Mouse (Mus musculus) embryonic facial prominence, embryonic 11.5 days (tissue): ENCODE results near the gene Grin1. TPM values are rescaled to one million over a fixed set of nuclear protein-coding genes. Genes with fewer than 3 reads are reported as not detected.
A peak's percentile ranks its signal among the peaks of the same experiment; 100 is the strongest.

Experiments
- ATAC-seq: fragments of 200-750 bp; cut with Nextera tagmentation; replicated peaks from 2 replicates; pipeline ENCODE4 v1.8.0; 2017; ENCODE audit warnings: low read depth; ENCODE audit not compliant: insufficient number of reproducible peaks, low FRiP score, low TSS enrichment
- DNase-seq: peaks from one replicate; pipeline ENCODE4 v3.0.0-alpha.2; 2015; ENCODE audit warnings: low spot score
- H3K27ac ChIP-seq: fragments of 300-500 bp; sonication (generic); replicated peaks from 2 replicates; pipeline ENCODE4 v1.5.1; 2014; ENCODE audit warnings: mild to moderate bottlenecking, low read depth, low read length, control low read depth
- H3K27me3 ChIP-seq: fragments of 300-500 bp; sonication (generic); 2 replicates; pipeline ENCODE4 v1.6.1; 2014; ENCODE audit warnings: mild to moderate bottlenecking, low read length, moderate library complexity, mixed read lengths; ENCODE audit not compliant: control insufficient read depth, insufficient read depth
- H3K36me3 ChIP-seq: fragments of 300-500 bp; sonication (generic); replicated peaks from 2 replicates; pipeline ENCODE4 v1.6.1; 2014; ENCODE audit warnings: low read depth, mild to moderate bottlenecking, low read length, moderate library complexity, mixed read lengths; ENCODE audit not compliant: control insufficient read depth, insufficient read depth
- H3K4me1 ChIP-seq: fragments of 300-500 bp; sonication (generic); 2 replicates; pipeline ENCODE4 v1.6.1; 2014; ENCODE audit warnings: low read length, mixed read lengths; ENCODE audit not compliant: control insufficient read depth, insufficient read depth
- H3K4me2 ChIP-seq: fragments of 300-500 bp; sonication (generic); 2 replicates; pipeline ENCODE4 v1.6.1; 2014; ENCODE audit warnings: low read depth, mild to moderate bottlenecking, control low read depth, low read length, moderate library complexity
- H3K4me3 ChIP-seq: fragments of 300-500 bp; sonication (generic); 2 replicates; pipeline ENCODE4 v1.5.1; 2014; ENCODE audit warnings: low read depth, low read length, control low read depth
- H3K9ac ChIP-seq: fragments of 300-500 bp; sonication (generic); replicated peaks from 2 replicates; pipeline ENCODE4 v1.6.1; 2014; ENCODE audit warnings: mild to moderate bottlenecking, control low read depth, low read length
- H3K9me3 ChIP-seq: fragments of 300-500 bp; sonication (generic); replicated peaks from 2 replicates; pipeline ENCODE4 v1.6.1; 2016; ENCODE audit warnings: mild to moderate bottlenecking, low read length, inconsistent platforms, mixed read lengths; ENCODE audit not compliant: control insufficient read depth
- WGBS: fragments of 180-500 bp; shearing (Covaris S2); extraction: QIAGEN DNeasy Blood & Tissue Kit; methylation state at CpG from one replicate; pipeline ENCODE4 v1.1.7; 2014; 5-methylcytosine and 5-hydroxymethylcytosine counted together
- polyA plus RNA-seq: library from polyadenylated mRNA; unstranded; fragments of >200 nt; fragmentation: Nextera tagmentation; extraction: Ambion mirVana; gene quantifications from 2 replicates; pipeline ENCODE4 v1.2.1, GENCODE M21; 2014

Gene Grin1
- polyA plus RNA-seq, 1 experiment from 2014 or later = 1.6 TPM

GRCm38 (mm10) chr2:25255284-25255779, 63.7 kb downstream of the Grin1 start, which contains the start of gene Tmem203:
Tmem203 (plus strand) TSS chr2:25255439.
- ATAC-seq (peak; percentile 87), DNase-seq (peak; percentile 96)
- Histone ChIP-seq H3K9ac (peak within 1 kb of the TSS; percentile 89), H3K36me3 (no peaks in the 10 kb centered on the region), H3K27ac (peak within 1 kb of the TSS; percentile 56; the same call in 1 of the 2 replicates), H3K9me3 (no peaks in the 10 kb centered on the region), H3K4me3 (peak within 1 kb of the TSS; percentile 97), H3K27me3 (no peaks in the 10 kb centered on the region), H3K4me2 (peak within 1 kb of the TSS; percentile 90), H3K4me1 (no peaks in the 10 kb centered on the region; the same call in 1 of the 2 replicates)
- WGBS = under 1% methylated on average over 39 of the region's 39 CpGs

- Histone ChIP-seq H3K4me3 (no peak overlapping the region), H3K36me3 (no peaks in the 10 kb centered on the region; the same call in 1 of the 2 replicates), H3K4me1 (no peaks in the 10 kb centered on the region; the same call in 1 of the 2 replicates), H3K27ac (no peak overlapping the region), H3K27me3 (no peaks in the 10 kb centered on the region), H3K9me3 (no peaks in the 10 kb centered on the region), H3K4me2 (no peak overlapping the region), H3K9ac (no peak overlapping the region)
- DNase-seq = no peak
- 87% methylated on average over 1 of the region's 1 CpGs for WGBS
- no peak for ATAC-seq
Observed at GRCm38 (mm10) chr2:25252331-25252730, 66.7 kb downstream of the Grin1 start.

DNA sequence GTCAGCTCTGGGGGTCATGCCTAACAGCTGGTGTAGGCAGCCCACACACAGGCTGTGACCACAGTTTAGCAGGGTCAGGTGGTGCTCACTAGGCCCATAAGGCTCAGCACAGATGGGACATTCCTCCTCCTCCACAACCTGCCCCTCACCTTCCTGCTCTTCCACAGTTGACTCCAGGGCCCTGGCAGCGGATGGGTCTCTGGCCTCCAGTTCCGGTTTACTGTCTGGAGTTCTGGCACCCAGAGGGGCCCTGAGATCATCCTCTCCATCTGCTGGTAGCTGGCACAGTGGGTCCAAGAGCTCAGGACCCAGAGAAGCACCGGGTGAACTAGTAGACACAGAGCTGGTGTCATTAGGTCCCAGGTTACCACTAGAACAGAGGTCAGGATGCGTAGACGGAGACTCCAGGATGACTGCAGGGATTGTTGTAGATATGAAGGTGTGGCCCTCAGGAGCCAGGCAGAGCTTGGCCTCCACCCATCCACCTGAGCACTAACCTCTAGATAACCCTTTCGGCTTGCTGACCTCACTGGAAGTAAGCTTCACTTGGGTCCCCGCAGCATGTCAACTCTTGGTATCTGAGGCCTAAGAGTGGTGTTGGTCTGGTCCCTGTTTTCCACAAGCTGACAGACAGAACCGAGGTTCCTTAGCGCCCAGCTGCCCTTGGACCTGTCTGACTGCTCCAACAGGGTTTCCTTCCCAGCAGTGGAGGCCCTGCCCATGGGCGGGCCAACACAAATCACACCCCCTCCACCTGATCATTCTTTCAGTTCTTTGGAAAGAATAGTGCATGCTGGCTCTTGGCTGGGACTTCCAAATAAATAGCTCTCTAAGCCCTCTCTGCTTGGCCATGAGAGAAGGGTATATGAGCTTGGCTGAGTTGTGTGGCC, 72.6 kb downstream of the Grin1 start, which contains the start of gene AL732309.1:
TSS of gene AL732309.1 (minus strand) at position 681 of the 890 bp plus-strand sequence.
- 89% methylated on average over 10 of the region's 10 CpGs for WGBS
- no peak for DNase-seq
- Histone ChIP-seq H3K36me3 (no peaks in the 10 kb centered on the region; the same call in 1 of the 2 replicates), H3K27ac (no peak within 1 kb of the TSS), H3K27me3 (peaks cover 19% of the 10 kb centered on the region), H3K4me2 (no peak within 1 kb of the TSS), H3K4me3 (no peak within 1 kb of the TSS), H3K4me1 (peaks cover 6% of the 10 kb centered on the region; the same call in 1 of the 2 replicates), H3K9ac (no peak within 1 kb of the TSS), H3K9me3 (no peaks in the 10 kb centered on the region)
- ATAC-seq = no peak

- 86% methylated on average over 4 of the region's 4 CpGs for WGBS
- ATAC-seq = no peak
- Histone ChIP-seq H3K4me2 (no peak overlapping the region), H3K9me3 (no peaks in the 10 kb centered on the region), H3K9ac (no peak overlapping the region), H3K27ac (no peak overlapping the region), H3K27me3 (peaks cover 25% of the 10 kb centered on the region), H3K4me3 (no peak overlapping the region), H3K4me1 (peaks cover 8% of the 10 kb centered on the region; the same call in 1 of the 2 replicates), H3K36me3 (no peaks in the 10 kb centered on the region; the same call in 1 of the 2 replicates)
- no peak for DNase-seq
Observed at GRCm38 (mm10) chr2:25244144-25244543, 74.8 kb downstream of the Grin1 start.

DNA sequence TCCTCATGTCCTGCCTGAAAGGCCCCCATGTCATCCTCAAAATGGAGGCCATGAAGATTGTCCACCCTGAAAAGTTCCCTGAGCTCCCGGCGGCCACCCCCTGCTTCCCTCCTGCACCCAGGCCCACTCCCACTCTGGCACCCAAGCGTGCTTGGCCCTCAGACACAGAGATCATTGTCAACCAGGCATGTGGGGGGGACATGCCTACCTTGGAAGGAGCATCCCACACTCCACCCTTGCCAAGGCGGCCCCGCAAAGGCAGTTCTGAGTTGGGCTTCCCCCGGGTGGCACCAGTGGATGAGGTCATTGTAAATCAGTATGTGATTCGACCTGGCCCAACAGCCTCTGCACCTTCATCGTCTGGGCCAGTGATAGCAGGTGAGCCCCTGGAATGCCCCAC, 75.6 kb downstream of the Grin1 start:
- no peak overlapping the region for H3K9ac ChIP-seq
- no peaks in the 10 kb centered on the region; the same call in 1 of the 2 replicates for H3K36me3 ChIP-seq
- H3K9me3 ChIP-seq = no peaks in the 10 kb centered on the region
- ATAC-seq (no peak), DNase-seq (no peak)
- peaks cover 8% of the 10 kb centered on the region; the same call in 1 of the 2 replicates for H3K4me1 ChIP-seq
- peak overlapping the region; percentile 95 for H3K4me2 ChIP-seq
- 75% methylated on average over 8 of the region's 8 CpGs for WGBS
- peaks cover 25% of the 10 kb centered on the region for H3K27me3 ChIP-seq
- no peak overlapping the region for H3K27ac ChIP-seq
- no peak overlapping the region for H3K4me3 ChIP-seq

GRCm38 (mm10) chr2:25242101-25242506, 76.9 kb downstream of the Grin1 start, which contains the start of the genes Rnf208 and Cysrt1:
Rnf208 (plus strand) TSS chr2:25242255.
Cysrt1 (minus strand) TSS chr2:25242452.
- Histone ChIP-seq H3K4me3 (peak within 1 kb of the TSS; percentile 54), H3K36me3 (no peaks in the 10 kb centered on the region), H3K9me3 (no peaks in the 10 kb centered on the region), H3K27ac (no peak within 1 kb of the TSS), H3K4me2 (peak within 1 kb of the TSS; percentile 95), H3K27me3 (peaks cover 25% of the 10 kb centered on the region), H3K9ac (peak within 1 kb of the TSS; percentile 60), H3K4me1 (peaks cover 8% of the 10 kb centered on the region; the same call in 1 of the 2 replicates)
- WGBS = under 1% methylated on average over 25 of the region's 59 CpGs
- DNase-seq (no peak), ATAC-seq (no peak)

DNA sequence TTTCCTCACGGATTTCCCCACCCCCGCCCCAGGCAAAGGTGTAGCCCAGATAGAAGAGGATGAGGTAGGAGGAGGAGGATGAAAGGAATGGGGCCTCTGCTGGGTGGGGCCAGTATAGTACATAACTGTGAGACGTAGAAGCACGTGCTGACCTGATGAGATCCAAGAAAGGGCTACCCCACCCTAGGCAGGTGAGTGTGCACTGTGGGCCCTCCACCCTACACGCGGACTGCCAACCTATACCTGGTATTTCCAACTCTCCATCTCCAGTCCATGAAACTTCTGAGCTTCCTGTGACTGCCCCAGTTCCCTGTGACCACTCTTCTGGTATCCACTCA, 77.6 kb downstream of the Grin1 start:
- ATAC-seq (no peak), DNase-seq (no peak)
- Histone ChIP-seq H3K27ac (no peak overlapping the region), H3K27me3 (peaks cover 25% of the 10 kb centered on the region), H3K4me2 (peak overlapping the region; percentile 95), H3K9me3 (no peaks in the 10 kb centered on the region), H3K4me3 (peak overlapping the region; percentile 54), H3K9ac (0 out of 2 replicates have a peak overlapping the region, but pooled peaks have one; percentile 60), H3K36me3 (no peaks in the 10 kb centered on the region), H3K4me1 (peaks cover 8% of the 10 kb centered on the region; the same call in 1 of the 2 replicates)
- 24% methylated on average over 6 of the region's 6 CpGs for WGBS
